Mouse (Mus musculus): ENCODE results near the gene Lpgat1.

Lpgat1 gene

DNA sequence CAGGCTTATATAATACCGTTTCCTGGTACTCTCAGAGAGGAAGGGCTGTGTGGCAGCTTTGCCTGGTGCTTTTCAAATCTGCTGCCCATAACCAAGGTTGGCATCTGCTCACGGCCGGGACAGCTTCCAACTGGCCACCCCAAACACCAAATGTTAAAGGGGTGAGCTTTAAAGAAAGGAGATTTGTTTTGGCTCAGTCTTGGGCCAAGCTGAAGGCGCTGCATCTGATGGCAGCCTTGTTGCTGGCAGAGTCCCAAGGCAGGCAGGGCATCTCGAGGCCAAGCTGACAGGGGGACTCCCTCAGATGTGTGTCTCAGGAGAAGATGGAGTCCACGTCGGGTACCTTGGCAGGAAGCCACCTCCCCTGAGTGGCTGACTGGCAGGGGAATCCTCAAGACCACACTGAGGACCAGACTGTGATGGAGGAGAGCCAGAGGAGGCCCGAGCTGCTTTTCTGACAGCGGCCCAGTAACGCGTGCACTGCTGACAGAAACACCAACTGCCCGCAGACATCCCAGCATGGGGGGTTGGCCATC, 91.1 kb downstream of the Lpgat1 start:
- peak; percentile 36 for DNase-seq

DNA sequence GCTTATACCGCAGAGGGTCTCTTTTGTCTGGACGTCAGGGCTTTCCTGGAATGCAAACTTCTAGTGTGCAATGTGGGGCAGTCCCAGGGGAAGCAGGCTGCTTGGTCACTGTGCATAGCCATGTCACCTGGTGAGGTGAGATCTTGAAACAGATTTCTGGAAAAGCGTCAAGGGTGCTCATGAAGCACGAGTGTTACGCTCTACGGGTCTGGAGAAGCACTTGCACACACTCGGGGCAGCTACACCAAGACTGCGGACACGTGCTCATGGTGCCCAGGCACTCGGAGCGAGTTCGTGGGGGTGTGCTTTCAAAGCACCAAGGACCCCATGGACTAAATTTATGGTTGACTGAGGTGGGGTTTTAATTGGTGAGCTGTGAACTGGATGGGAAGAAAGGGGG, 94.1 kb downstream of the Lpgat1 start:
- peak; percentile 55 for DNase-seq

- no peak for DNase-seq
These were observed 95.5 kb downstream of the Lpgat1 start for GRCm38 (mm10) chr1:191812949-191813691.

GRCm38 (mm10) chr1:191814240-191814639, 96.6 kb downstream of the Lpgat1 start:
- no peak for DNase-seq

GRCm38 (mm10) chr1:191814935-191815334, 97.3 kb downstream of the Lpgat1 start:
- no peak for DNase-seq

DNA sequence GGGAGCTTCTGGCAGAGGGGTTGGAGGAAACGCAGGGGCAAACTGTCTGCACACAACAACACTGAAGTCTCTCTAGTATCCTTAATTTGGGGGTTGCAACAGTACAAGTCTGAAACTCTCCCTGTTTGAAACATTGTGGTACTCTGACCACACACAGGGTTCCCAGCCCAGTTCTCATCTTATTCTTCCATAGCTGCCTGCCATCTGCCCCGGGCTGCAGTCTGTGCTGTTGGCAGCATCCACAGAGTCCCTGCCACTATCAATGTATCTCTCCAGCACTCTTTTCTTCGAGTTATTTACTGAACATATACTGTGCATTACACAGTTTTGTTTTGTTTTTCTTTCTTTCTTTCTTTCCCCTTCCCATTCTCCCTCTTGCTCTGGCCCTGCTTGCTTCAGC, 99.0 kb downstream of the Lpgat1 start:
- DNase-seq, result no peak

DNA sequence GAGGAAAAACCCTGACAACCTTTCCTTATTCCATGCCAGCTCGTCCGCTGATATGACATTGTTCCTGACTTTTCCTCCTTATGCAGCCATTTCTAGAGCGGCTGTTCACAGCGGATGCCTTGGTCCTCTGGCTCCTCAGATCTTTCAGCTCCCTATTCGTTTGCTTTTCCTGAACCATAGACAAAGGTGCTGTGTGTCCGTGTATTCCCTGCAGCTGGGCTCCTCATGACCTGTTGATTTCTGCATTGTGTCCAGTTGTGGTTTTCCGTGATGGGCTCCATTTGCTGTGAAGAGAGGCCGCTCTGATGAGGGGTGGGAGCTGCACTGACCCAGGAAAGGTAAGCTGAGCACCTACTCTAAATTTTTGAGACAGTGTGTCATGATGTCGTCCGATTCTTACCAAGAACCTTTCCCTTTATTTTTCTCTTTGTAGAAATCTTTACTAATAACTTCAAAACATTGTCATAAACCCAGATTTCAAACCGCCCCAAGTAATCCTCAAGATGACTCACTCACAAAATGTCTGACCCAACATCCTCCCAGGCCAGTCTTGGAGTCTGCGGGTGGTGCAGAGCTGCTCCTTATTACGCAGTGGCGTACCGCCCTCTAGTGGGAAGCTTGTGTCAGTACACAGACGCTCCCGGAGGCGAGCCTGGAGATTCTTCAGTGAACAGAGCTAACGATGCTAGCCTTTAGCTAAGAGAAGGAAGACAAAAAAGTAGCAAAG, 99.9 kb downstream of the Lpgat1 start:
- peak; percentile 92 for DNase-seq

- DNase-seq, result no peak
These were observed 100.6 kb downstream of the Lpgat1 start for GRCm38 (mm10) chr1:191818145-191818631.

DNA sequence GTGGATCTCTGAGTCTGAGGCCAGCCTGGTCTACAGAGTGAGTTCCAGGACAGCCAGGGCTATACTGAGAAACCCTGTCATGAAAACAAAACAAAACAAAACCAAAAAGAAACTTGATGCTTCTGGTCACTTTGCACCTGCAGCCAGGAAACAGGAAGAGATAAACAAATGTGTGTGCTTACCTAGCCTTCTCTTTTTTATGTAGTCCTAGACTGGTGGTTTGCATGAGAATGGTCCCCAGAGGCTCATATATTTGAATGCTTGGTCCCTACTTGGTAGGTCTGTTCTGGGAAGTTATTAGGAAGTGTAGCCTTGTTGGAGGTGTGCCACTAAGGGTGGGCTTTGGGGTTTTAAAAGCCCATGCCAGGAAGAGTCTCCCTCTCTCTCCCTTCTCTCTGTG, 101.4 kb downstream of the Lpgat1 start:
- DNase-seq, result no peak

DNA sequence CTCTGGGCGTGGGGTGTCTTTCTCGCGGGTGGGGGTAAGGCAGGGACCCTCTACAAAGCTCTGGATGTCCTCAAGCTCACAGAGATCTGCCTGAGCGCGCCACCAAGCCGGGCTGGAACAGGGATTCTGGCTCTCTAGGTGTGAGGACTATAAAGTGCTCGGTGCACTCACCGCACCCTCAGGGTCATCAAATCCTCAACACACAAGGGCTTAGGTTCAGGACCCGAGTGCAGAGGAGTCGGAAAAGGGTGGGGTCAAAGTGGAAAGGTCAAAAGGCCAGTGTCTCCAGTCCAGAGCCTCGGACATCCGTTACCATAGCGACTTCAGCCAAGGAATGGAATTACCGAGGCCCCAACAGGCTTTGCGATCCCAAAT, 103.3 kb downstream of the Lpgat1 start:
- DNase-seq, result no peak

DNA sequence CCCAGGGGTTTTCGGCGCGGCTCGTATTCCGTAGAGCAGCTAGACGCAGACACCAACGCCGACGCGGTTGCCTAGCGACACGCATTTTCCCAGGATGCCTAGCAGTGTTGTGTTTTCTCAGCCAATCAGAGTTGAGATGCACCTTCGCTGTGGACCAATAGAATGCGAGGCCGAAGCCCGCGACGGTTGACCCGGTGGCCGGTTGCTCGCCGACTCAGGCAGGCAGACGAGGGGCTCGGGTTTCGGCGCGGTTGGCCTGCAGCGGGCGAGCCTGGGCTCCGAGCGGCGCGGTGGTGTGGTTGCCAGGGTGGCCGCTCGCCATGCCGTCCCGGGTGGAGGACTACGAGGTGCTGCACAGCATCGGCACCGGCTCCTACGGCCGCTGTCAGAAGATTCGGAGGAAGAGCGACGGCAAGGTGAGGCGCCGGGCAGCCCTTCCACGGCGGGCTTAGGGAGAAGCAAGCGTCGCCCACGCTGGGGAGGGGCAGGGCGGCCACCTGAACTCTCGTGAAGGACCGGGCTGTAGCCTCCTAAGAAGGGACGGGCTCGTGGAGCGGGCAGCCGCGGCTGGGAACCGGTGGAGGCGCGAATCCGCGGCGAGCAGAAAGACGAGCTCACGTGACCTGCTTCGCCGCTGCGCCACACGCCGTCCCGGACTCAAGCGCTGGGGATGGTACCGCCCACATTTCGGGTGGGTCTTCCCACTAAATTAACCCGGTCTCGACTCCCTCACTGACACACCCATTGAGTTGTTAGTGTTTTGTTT, 103.9 kb downstream of the Lpgat1 start, which contains the start of gene Nek2:
TSS of gene Nek2 (plus strand) at position 119 of the 766 bp plus-strand sequence.
- DNase-seq, result peak; percentile 99

- no peak for DNase-seq
These were observed 111.5 kb downstream of the Lpgat1 start for GRCm38 (mm10) chr1:191829124-191829523.

DNA sequence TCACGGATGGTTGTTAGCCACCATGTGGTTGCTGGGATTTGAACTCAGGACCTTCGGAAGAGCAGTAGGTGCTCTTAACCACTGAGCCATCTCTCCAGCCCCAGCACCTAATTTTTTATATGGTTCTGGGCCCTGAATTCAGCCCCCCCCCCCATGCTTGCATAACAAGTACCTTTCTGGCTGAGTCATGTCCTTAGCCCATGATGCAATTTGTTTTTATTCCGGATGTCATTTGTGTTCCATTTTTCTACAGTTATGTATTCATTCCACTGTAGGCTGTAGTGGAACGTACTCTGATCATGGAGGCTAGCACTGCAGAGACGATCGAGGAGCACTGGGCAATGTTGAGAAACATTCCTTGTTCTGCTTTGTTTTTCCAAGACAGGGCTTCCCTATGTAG, 115.8 kb downstream of the Lpgat1 start:
- DNase-seq, result no peak

All from lung, postnatal 10 days (tissue).